Mouse (Mus musculus) CH12.LX (cell line): ENCODE results near the gene Aim2.

Source experiments
- BHLHE40 ChIP-seq: IDR thresholded peaks from 2 replicates; pipeline ENCODE4 v1.6.1; 2011; ENCODE audit warnings: mild to moderate bottlenecking, low read depth, low read length, improper control_type of control experiment
- CTCF ChIP-seq, 2 experiments: IDR thresholded peaks in 1 of 2; conservative IDR thresholded peaks in 1 of 2; 2 replicates each; pipeline ENCODE4 v1.5.1; 2011 to 2012; ENCODE audit warnings: low read depth in 2 of 2, low read length in 2 of 2, improper control_type of control experiment in 1 of 2, inconsistent platforms in 1 of 2, mild to moderate bottlenecking in 1 of 2, moderate library complexity in 1 of 2
- EP300 ChIP-seq: IDR thresholded peaks from 2 replicates; pipeline ENCODE4 v1.6.1; 2011; ENCODE audit warnings: low read length, improper control_type of control experiment
- IRF4 ChIP-seq: IDR thresholded peaks from 2 replicates; pipeline ENCODE4 v1.6.1; 2014; ENCODE audit warnings: low read depth, mild to moderate bottlenecking, inconsistent platforms, low read length, improper control_type of control experiment
- MAZ ChIP-seq: IDR thresholded peaks from 2 replicates; pipeline ENCODE4 v1.6.1; 2012; ENCODE audit warnings: low read depth, mild to moderate bottlenecking, inconsistent platforms, low read length, improper control_type of control experiment, moderate library complexity
- MXI1 ChIP-seq: IDR thresholded peaks from 2 replicates; pipeline ENCODE4 v1.6.1; 2011; ENCODE audit warnings: mild to moderate bottlenecking, low read depth, low read length, improper control_type of control experiment
- POLR2A ChIP-seq: IDR thresholded peaks from 2 replicates; pipeline ENCODE4 v1.6.1; 2011; ENCODE audit warnings: low read depth, mild to moderate bottlenecking, improper control_type of control experiment, low read length
- POLR2AphosphoS2 ChIP-seq: IDR thresholded peaks from 2 replicates; pipeline ENCODE4 v1.6.1; 2011; ENCODE audit warnings: low read depth, low read length, improper control_type of control experiment
- SIN3A ChIP-seq: IDR thresholded peaks from 2 replicates; pipeline ENCODE4 v1.6.1; 2012; ENCODE audit warnings: low read length, improper control_type of control experiment, inconsistent platforms
- TCF12 ChIP-seq: IDR thresholded peaks from 2 replicates; pipeline ENCODE4 v1.6.1; 2014; ENCODE audit warnings: low read depth, mild to moderate bottlenecking, inconsistent platforms, low read length, improper control_type of control experiment
- USF1 ChIP-seq: IDR thresholded peaks from 2 replicates; pipeline ENCODE4 v1.6.1; 2014; ENCODE audit warnings: low read depth, mild to moderate bottlenecking, inconsistent platforms, low read length, improper control_type of control experiment
- USF2 ChIP-seq: conservative IDR thresholded peaks from 2 replicates; pipeline ENCODE4 v1.6.1; 2011; ENCODE audit warnings: low read depth, low read length, improper control_type of control experiment
- ZC3H11A ChIP-seq: IDR thresholded peaks from 2 replicates; pipeline ENCODE4 v1.6.1; 2012; ENCODE audit warnings: low read depth, mild to moderate bottlenecking, inconsistent platforms, low read length, improper control_type of control experiment
- ZKSCAN1 ChIP-seq: IDR thresholded peaks from 2 replicates; pipeline ENCODE4 v1.6.1; 2012; ENCODE audit warnings: low read depth, inconsistent platforms, low read length, improper control_type of control experiment, borderline replicate concordance

- no peak for TF ChIP-seq POLR2A
- TF ChIP-seq TCF12 = no peak
- TF ChIP-seq USF1 = no peak
- no peak for TF ChIP-seq USF2
- TF ChIP-seq SIN3A = no peak
- TF ChIP-seq CTCF (conservative IDR thresholded peaks at IDR 0.05 in 1 of 2, IDR thresholded peaks at IDR 0.05 in 1 of 2; ENCODE audit: low read depth in 2 of 2, low read length in 2 of 2) = no peak
- no peak for TF ChIP-seq POLR2AphosphoS2
- TF ChIP-seq IRF4 = no peak
- no peak for TF ChIP-seq MAZ
- TF ChIP-seq BHLHE40 = no peak
- TF ChIP-seq ZKSCAN1 = no peak
- no peak for TF ChIP-seq MXI1
- TF ChIP-seq ZC3H11A = no peak
- TF ChIP-seq EP300 = no peak
Measured at GRCm38 (mm10) chr1:173329185-173329584, 21.5 kb upstream of the Aim2 start.
